Mouse (Mus musculus): ENCODE measurements at regions not wholly inside any gene's neighbourhood (a gene's known extent, or its start where the extent isn't known, plus 50 kb on each side); places are given as distances from the start of the nearest gene placed in this dataset.
A peak's percentile ranks its signal among the peaks of the same experiment; 100 is the strongest.

DNA sequence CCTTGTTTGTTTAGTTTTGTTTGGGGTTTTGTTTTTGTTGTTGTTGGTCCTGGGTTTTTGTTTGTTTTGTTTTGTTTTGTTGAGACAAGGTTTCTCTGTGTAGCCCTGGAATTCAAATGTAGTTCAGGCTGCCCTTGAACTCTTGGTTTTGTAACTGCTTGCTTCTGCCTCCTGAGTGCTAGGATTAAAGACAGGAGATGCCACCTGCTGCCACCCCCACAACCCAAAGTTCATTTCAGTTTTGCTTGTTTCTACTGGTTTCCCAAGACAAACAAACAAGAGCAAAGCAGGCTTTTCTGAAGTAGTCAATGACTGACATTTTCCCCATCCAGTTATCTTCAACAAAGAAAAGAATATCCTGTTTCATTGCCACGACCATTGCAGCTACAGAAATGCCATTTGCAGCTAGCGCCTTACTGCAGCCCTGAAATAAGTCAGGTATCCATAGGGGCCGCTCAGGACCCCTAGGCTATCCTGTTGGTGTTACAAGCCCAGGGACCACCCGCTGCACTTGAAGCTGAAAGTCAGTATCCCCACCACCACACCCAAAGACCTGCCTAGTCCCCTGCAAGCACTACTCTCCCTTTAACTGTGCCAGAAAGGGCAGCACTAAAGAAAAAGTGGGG, 108.3 kb upstream of the Egln3 start:
- Histone ChIP-seq H3K9me3 (replicated peaks; ENCODE audit: control insufficient read depth, insufficient read depth, low read length, poor library complexity, severe bottlenecking) (no peaks in the 10 kb centered on the region), H3K4me3 (ENCODE audit: low read depth, low read length) (no peak overlapping the region), H3K9ac (ENCODE audit: low read depth, poor library complexity, severe bottlenecking) (no peak overlapping the region), H3K27me3 (ENCODE audit: control insufficient read depth, insufficient read depth, low read length, poor library complexity, severe bottlenecking) (no peaks in the 10 kb centered on the region), H3K4me1 (ENCODE audit: control insufficient read depth, insufficient read depth, low read length) (peaks cover 7% of the 10 kb centered on the region), H3K36me3 (ENCODE audit: control insufficient read depth, insufficient read depth, low read length, poor library complexity, severe bottlenecking) (no peaks in the 10 kb centered on the region), H3K27ac (ENCODE audit: insufficient read depth, low read length) (peak overlapping the region; percentile 45)
- TF ChIP-seq POLR2A (IDR thresholded peaks at IDR 0.05; ENCODE audit: insufficient read depth, low read length), result no peak
- TF ChIP-seq CTCF (IDR thresholded peaks at IDR 0.05; ENCODE audit: low read depth, low read length), result no peak
- TF ChIP-seq EP300 (IDR thresholded peaks at IDR 0.05; ENCODE audit: insufficient read depth, low read depth, low read length), result no peak

DNA sequence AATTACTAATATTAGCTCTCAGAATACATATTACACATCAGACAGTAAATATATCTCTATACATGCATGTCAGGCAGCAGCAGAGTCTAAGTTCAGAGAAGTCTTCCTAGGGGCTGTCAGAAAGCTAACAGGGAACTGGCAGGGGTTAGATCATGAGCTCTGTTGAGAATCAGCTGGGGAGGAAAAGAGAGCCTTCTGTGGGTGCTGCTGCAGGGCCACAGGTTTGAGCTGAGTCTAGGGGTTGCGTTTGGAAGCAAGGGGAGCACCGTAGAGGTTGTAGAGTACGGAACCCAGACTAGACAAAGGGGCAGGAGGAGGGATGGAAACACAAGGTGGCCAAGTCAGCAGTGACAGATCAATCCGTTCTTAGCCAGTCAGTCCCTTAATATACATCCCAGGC, 106.2 kb upstream of the Egln3 start:
- TF ChIP-seq EP300 (IDR thresholded peaks at IDR 0.05; ENCODE audit: insufficient read depth, low read depth, low read length), result no peak
- no peak for TF ChIP-seq CTCF (IDR thresholded peaks at IDR 0.05; ENCODE audit: low read depth, low read length)
- no peak for TF ChIP-seq POLR2A (IDR thresholded peaks at IDR 0.05; ENCODE audit: insufficient read depth, low read length)

DNA sequence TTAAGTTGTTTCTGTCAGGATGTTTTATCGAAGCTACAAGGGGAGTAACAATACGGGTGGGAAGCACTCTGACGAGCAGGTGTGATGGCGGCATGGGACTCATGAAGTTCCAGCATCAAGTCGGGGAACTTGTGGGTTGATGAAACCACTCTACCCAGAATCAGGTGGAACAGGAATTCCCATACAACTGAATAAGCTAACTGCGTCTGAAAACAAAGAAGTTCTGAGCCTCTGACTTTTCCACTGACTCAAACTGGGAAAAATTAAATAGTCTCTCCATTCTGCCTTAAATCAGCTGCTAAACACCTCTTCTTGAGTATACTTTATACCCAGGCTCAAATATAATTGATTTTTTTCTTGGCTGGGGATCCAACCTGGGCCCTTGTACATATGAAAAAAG, 105.6 kb upstream of the Egln3 start:
- no peak overlapping the region for H3K27ac ChIP-seq (ENCODE audit: insufficient read depth, low read length)
- H3K4me3 ChIP-seq (ENCODE audit: low read depth, low read length), result no peak overlapping the region
- no peak overlapping the region for H3K9ac ChIP-seq (ENCODE audit: low read depth, poor library complexity, severe bottlenecking)
- H3K4me1 ChIP-seq (ENCODE audit: control insufficient read depth, insufficient read depth, low read length), result peaks cover 7% of the 10 kb centered on the region
- H3K9me3 ChIP-seq (replicated peaks; ENCODE audit: control insufficient read depth, insufficient read depth, low read length, poor library complexity, severe bottlenecking), result no peaks in the 10 kb centered on the region
- H3K27me3 ChIP-seq (ENCODE audit: control insufficient read depth, insufficient read depth, low read length, poor library complexity, severe bottlenecking), result no peaks in the 10 kb centered on the region
- TF ChIP-seq POLR2A (IDR thresholded peaks at IDR 0.05; ENCODE audit: insufficient read depth, low read length) (no peak), EP300 (IDR thresholded peaks at IDR 0.05; ENCODE audit: insufficient read depth, low read depth, low read length) (no peak), CTCF (IDR thresholded peaks at IDR 0.05; ENCODE audit: low read depth, low read length) (no peak)
- no peaks in the 10 kb centered on the region for H3K36me3 ChIP-seq (ENCODE audit: control insufficient read depth, insufficient read depth, low read length, poor library complexity, severe bottlenecking)

More for the DNA sequence above, 106.2 kb upstream of the Egln3 start:
- Histone ChIP-seq H3K9ac (ENCODE audit: low read depth, poor library complexity, severe bottlenecking) (no peak overlapping the region), H3K27me3 (ENCODE audit: control insufficient read depth, insufficient read depth, low read length, poor library complexity, severe bottlenecking) (no peaks in the 10 kb centered on the region), H3K4me1 (ENCODE audit: control insufficient read depth, insufficient read depth, low read length) (peaks cover 7% of the 10 kb centered on the region), H3K36me3 (ENCODE audit: control insufficient read depth, insufficient read depth, low read length, poor library complexity, severe bottlenecking) (no peaks in the 10 kb centered on the region), H3K4me3 (ENCODE audit: low read depth, low read length) (no peak overlapping the region), H3K27ac (ENCODE audit: insufficient read depth, low read length) (no peak overlapping the region), H3K9me3 (replicated peaks; ENCODE audit: control insufficient read depth, insufficient read depth, low read length, poor library complexity, severe bottlenecking) (no peaks in the 10 kb centered on the region)

DNA sequence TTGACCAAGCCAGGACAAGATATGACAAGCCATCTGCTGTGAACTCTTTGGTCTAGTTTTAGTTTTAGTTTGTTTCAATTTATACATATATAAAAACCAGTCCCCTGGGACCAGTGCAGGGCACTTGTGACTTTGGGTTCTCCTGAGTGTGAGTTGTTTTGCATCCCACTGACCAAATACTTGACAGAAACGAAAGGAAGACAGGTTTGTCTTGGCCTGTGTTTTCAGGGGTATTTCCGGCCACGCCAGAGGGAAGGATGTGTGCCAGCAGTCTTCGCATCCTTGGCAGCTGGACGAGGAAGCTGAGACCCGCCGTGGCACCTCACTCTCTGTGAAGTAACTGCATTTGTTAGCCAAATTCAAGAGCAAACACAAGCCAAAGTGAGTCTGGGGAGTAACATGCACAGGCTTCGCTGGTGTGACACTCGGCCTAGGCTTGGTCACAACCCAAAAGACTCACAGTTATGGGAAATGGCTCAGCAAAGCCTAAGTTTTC, 101.5 kb upstream of the Egln3 start:
- Histone ChIP-seq H3K4me3 (ENCODE audit: low read depth, low read length) (no peak overlapping the region), H3K9ac (ENCODE audit: low read depth, poor library complexity, severe bottlenecking) (no peak overlapping the region), H3K4me1 (ENCODE audit: control insufficient read depth, insufficient read depth, low read length) (peaks cover 5% of the 10 kb centered on the region), H3K27ac (ENCODE audit: insufficient read depth, low read length) (no peak overlapping the region), H3K9me3 (replicated peaks; ENCODE audit: control insufficient read depth, insufficient read depth, low read length, poor library complexity, severe bottlenecking) (no peaks in the 10 kb centered on the region), H3K27me3 (ENCODE audit: control insufficient read depth, insufficient read depth, low read length, poor library complexity, severe bottlenecking) (no peaks in the 10 kb centered on the region), H3K36me3 (ENCODE audit: control insufficient read depth, insufficient read depth, low read length, poor library complexity, severe bottlenecking) (no peaks in the 10 kb centered on the region)
- no peak for TF ChIP-seq POLR2A (IDR thresholded peaks at IDR 0.05; ENCODE audit: insufficient read depth, low read length)
- no peak for TF ChIP-seq EP300 (IDR thresholded peaks at IDR 0.05; ENCODE audit: insufficient read depth, low read depth, low read length)
- TF ChIP-seq CTCF (IDR thresholded peaks at IDR 0.05; ENCODE audit: low read depth, low read length), result no peak

DNA sequence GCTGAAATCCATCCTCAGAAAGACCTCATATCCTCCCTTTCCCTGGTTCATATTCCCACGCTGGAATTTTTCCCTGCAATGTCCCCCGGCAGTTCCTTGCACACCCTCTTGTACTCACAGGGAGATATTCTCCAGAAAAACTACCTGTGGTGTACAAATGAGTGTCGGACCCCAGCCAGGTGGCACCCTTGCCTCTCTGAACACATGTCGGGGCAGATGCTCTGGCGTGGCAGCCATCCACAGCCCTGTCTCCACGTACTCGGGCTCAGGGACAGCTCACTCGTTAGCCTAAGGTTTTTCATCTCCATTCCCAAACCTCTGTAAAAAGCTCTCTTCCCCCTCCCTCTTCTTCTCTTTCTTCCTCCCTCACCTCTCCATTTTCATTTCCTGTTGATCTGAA, 100.1 kb upstream of the Egln3 start:
- Histone ChIP-seq H3K4me1 (ENCODE audit: control insufficient read depth, insufficient read depth, low read length) (peaks cover 7% of the 10 kb centered on the region), H3K27me3 (ENCODE audit: control insufficient read depth, insufficient read depth, low read length, poor library complexity, severe bottlenecking) (no peaks in the 10 kb centered on the region), H3K4me3 (ENCODE audit: low read depth, low read length) (no peak overlapping the region), H3K9ac (ENCODE audit: low read depth, poor library complexity, severe bottlenecking) (no peak overlapping the region), H3K27ac (ENCODE audit: insufficient read depth, low read length) (no peak overlapping the region), H3K9me3 (replicated peaks; ENCODE audit: control insufficient read depth, insufficient read depth, low read length, poor library complexity, severe bottlenecking) (no peaks in the 10 kb centered on the region), H3K36me3 (ENCODE audit: control insufficient read depth, insufficient read depth, low read length, poor library complexity, severe bottlenecking) (no peaks in the 10 kb centered on the region)
- TF ChIP-seq CTCF (IDR thresholded peaks at IDR 0.05; ENCODE audit: low read depth, low read length) (peak; percentile 16), EP300 (IDR thresholded peaks at IDR 0.05; ENCODE audit: insufficient read depth, low read depth, low read length) (no peak), POLR2A (IDR thresholded peaks at IDR 0.05; ENCODE audit: insufficient read depth, low read length) (no peak)

DNA sequence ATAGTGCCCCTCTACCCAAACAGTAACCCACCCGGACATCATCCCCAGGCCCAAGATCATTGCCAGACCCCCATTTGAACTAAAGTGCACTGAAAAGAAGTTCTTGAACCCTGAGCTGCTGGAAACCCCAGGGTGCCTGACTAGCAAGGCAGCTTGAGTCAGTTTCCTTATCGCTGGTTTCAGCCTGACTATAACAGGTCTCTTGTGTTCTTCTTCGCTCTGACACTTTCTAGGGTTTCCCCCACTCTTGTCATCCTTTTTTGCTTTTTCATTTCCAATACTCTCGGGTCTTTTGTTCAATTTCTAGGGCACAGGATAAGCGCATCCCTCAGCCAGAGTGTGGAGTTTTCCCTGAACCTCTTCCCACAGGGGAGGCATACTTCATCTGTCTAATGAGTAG, 95.8 kb upstream of the Egln3 start:
- H3K9ac ChIP-seq (ENCODE audit: low read depth, poor library complexity, severe bottlenecking), result no peak overlapping the region
- no peaks in the 10 kb centered on the region for H3K27me3 ChIP-seq (ENCODE audit: control insufficient read depth, insufficient read depth, low read length, poor library complexity, severe bottlenecking)
- peaks cover 3% of the 10 kb centered on the region for H3K4me1 ChIP-seq (ENCODE audit: control insufficient read depth, insufficient read depth, low read length)
- no peak overlapping the region for H3K27ac ChIP-seq (ENCODE audit: insufficient read depth, low read length)
- H3K9me3 ChIP-seq (replicated peaks; ENCODE audit: control insufficient read depth, insufficient read depth, low read length, poor library complexity, severe bottlenecking), result no peaks in the 10 kb centered on the region
- H3K36me3 ChIP-seq (ENCODE audit: control insufficient read depth, insufficient read depth, low read length, poor library complexity, severe bottlenecking), result no peaks in the 10 kb centered on the region
- TF ChIP-seq CTCF (IDR thresholded peaks at IDR 0.05; ENCODE audit: low read depth, low read length) (no peak), EP300 (IDR thresholded peaks at IDR 0.05; ENCODE audit: insufficient read depth, low read depth, low read length) (no peak), POLR2A (IDR thresholded peaks at IDR 0.05; ENCODE audit: insufficient read depth, low read length) (no peak)
- no peak overlapping the region for H3K4me3 ChIP-seq (ENCODE audit: low read depth, low read length)
